In the genomic region with DNA sequence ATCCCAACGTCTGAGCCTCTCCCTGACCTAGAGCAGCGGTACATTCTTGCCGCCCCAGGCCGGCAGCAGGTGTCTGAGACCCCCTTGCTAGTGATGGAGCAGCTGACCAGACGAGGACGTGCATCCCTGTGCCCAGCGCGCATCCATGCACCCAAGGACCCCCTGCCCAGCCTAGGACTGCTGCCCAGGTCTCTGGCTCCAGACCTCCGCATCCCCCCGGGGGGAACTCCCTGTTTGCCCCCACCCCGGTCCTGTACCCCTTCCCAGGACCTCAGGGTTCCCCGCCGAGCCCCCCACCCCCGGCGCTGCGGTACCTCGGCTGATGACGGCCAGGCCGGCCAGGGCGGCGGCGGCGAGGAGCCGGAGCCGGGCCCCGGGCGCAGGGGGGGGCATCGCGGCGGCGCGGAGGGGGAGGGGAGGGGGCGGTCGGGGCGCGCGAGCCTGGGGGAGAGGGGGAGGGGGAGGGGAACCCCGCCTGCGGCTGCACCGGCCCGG, we compare ENCODE assay signal across 9 mouse cellular contexts. TPM values are rescaled to one million over a fixed set of nuclear protein-coding genes. Genes with fewer than 3 reads are reported as not detected.
DNase-seq lines count a peak whose midpoint lies in the region; ATAC-seq and TF ChIP-seq lines count a peak whose summit lies in the region.
"Had no signal": no experiment of that assay in that cellular context is flagged by ENCODE, and none has a peak within 500 bp of the region (broad histone marks: within the 10 kb centered on the region; RNA-seq: fewer than 3 reads in every experiment).

Iglon5 (minus strand) TSS at position 445 of the 495 bp plus-strand sequence.

- peak within 1 kb of the TSS; percentile 73 for H3K4me3 ChIP-seq in left cerebral cortex, adult 2 months
- H3K4me3 ChIP-seq in embryonic facial prominence, embryonic 13.5 days, result peak within 1 kb of the TSS; percentile 59
- H3K4me3 ChIP-seq in myocyte, result no peak within 1 kb of the TSS
- H3K4me3 ChIP-seq: megakaryocyte, embryonic 14.5 days had no signal

- no peak for TF ChIP-seq POLR2A in myocyte (IDR thresholded peaks at IDR 0.05; ENCODE audit: insufficient read length, low read depth)

- H3K4me1 ChIP-seq in embryonic facial prominence, embryonic 13.5 days, result peaks cover 5% of the 10 kb centered on the region; the same call in 1 of the 2 replicates
- H3K4me1 ChIP-seq: megakaryocyte, embryonic 14.5 days had no signal

- H3K79me2 ChIP-seq in myocyte (ENCODE audit: control insufficient read depth, insufficient read depth), result no peaks in the 10 kb centered on the region

- no peaks in the 10 kb centered on the region for H3K9me3 ChIP-seq in embryonic facial prominence, embryonic 13.5 days

- peak in 1 of 2 experiments; percentile 40 for DNase-seq in left cerebral cortex, adult 2 months (ENCODE audit: extremely low spot score in 1 of 2, low spot score in 2 of 2)
- no peak for DNase-seq in left cerebral cortex, adult 9 months (ENCODE audit: low spot score in 2 of 2)
- peak in 1 of 2 experiments; percentile 39 for DNase-seq in layer of hippocampus, postnatal 14 days (ENCODE audit: low spot score in 2 of 2)
- DNase-seq in thymus, adult 18-20 months, result no peak
- DNase-seq in gastrocnemius, postnatal 14 days, result no peak
- DNase-seq in T-cell, adult 2 months (ENCODE audit: low spot score), result no peak

- H3K27me3 ChIP-seq in embryonic facial prominence, embryonic 13.5 days, result 0 out of 2 replicates have a peak, but pooled peaks cover under 1% of the 10 kb centered on the region
- H3K27me3 ChIP-seq in myocyte (ENCODE audit: control insufficient read depth, insufficient read depth, insufficient read length), result peaks cover 8% of the 10 kb centered on the region

- WGBS in embryonic facial prominence, embryonic 13.5 days, result under 1% methylated on average over 17 of the region's 41 CpGs

- peak within 1 kb of the TSS; percentile 94 for H3K27ac ChIP-seq in left cerebral cortex, adult 2 months
- H3K27ac ChIP-seq in embryonic facial prominence, embryonic 13.5 days, result no peak within 1 kb of the TSS

- H3K36me3 ChIP-seq in embryonic facial prominence, embryonic 13.5 days, result no peaks in the 10 kb centered on the region
- no peaks in the 10 kb centered on the region for H3K36me3 ChIP-seq in myocyte (ENCODE audit: control insufficient read depth, insufficient read depth)

- intact Hi-C loops in left cerebral cortex, adult 2 months (cut with DNase I), result loop anchor here (5.0 kb wide), 2 partner anchors 47 to 177 kb away; partner anchors contain the start of genes Cldnd2, Etfb, Gm45233 and Zfp715
- intact Hi-C loops in gastrocnemius, postnatal 14 days (cut with DNase I; ENCODE audit: low total_unique reads), result no loop called here

- peak within 1 kb of the TSS; percentile 80 for H3K9ac ChIP-seq in embryonic facial prominence, embryonic 13.5 days

- no peak within 1 kb of the TSS for H3ac ChIP-seq in myocyte (ENCODE audit: control insufficient read depth, insufficient read length)

- peak within 1 kb of the TSS; percentile 76 for H3K4me2 ChIP-seq in embryonic facial prominence, embryonic 13.5 days
- H3K4me2 ChIP-seq in myocyte (ENCODE audit: low read depth), result peak within 1 kb of the TSS; percentile 61

- 0 out of 2 replicates have a peak, but pooled peaks have one; percentile 18 for ATAC-seq in embryonic facial prominence, embryonic 13.5 days (ENCODE audit: insufficient number of reproducible peaks, insufficient read depth, low FRiP score, low TSS enrichment, low read depth)

- no peak for TF ChIP-seq CTCF in left cerebral cortex, adult 2 months (IDR thresholded peaks at IDR 0.05)

TF ChIP-seq in myocyte, 11 proteins besides CTCF, POLR2A, EP300 and RAD21:
- no peak for TF ChIP-seq SRF (IDR thresholded peaks at IDR 0.05; ENCODE audit: control insufficient read depth, insufficient read length, low read depth)
- TF ChIP-seq E2F4 (IDR thresholded peaks at IDR 0.05; ENCODE audit: insufficient read depth), result no peak
- no peak for TF ChIP-seq MYOD1 (IDR thresholded peaks at IDR 0.05; ENCODE audit: control insufficient read depth in 1 of 3, insufficient read length in 2 of 3, low read depth in 2 of 3)
- TF ChIP-seq CEBPB (IDR thresholded peaks at IDR 0.05; ENCODE audit: insufficient read depth, poor library complexity, severe bottlenecking), result no peak
- no peak for TF ChIP-seq MYOG (IDR thresholded peaks at IDR 0.05; ENCODE audit: control insufficient read depth in 1 of 3, insufficient read depth in 1 of 3, insufficient read length in 2 of 3, low read depth in 2 of 3)
- TF ChIP-seq USF1 (IDR thresholded peaks at IDR 0.05; ENCODE audit: low read depth), result no peak
- TF ChIP-seq MAX (IDR thresholded peaks at IDR 0.05; ENCODE audit: low read depth), result no peak
- no peak for TF ChIP-seq REST (IDR thresholded peaks at IDR 0.05; ENCODE audit: insufficient read depth, insufficient read length)
- TF ChIP-seq POLR2AphosphoS2 (IDR thresholded peaks at IDR 0.05; ENCODE audit: insufficient read length, low read depth), result no peak
- no peak for TF ChIP-seq TCF12 (IDR thresholded peaks at IDR 0.05; ENCODE audit: insufficient read depth, poor library complexity, severe bottlenecking)
- no peak for TF ChIP-seq TCF3 (IDR thresholded peaks at IDR 0.05; ENCODE audit: insufficient read length, low read depth)

RNA-seq across cellular contexts. Expression of gene Iglon5, which starts in this region (rescaled TPM):
- 10 to 100 TPM; 24.4 to 27.3 TPM for total RNA-seq in left cerebral cortex, adult 2 months (2021)
- polyA plus RNA-seq in embryonic facial prominence, embryonic 13.5 days (2015; fragmentation: Nextera tagmentation; extraction: Ambion mirVana), result 1.6 and 1.8 TPM in 2 replicates
- 10 to 100 TPM; 43.2 to 45.0 TPM for total RNA-seq in layer of hippocampus, postnatal 14 days (2021)
- polyA plus RNA-seq in myocyte (2012; fragmentation: generic; extraction: Trizol), result 4.9 TPM
- under 1 TPM; 0.27 to 0.70 TPM for total RNA-seq in gastrocnemius, postnatal 14 days (2021)

Comparison
In these comparisons a context has a peak if more than half of its experiments do, and no peak if none do; other contexts are left out.
1. RNA of gene Iglon5 (total RNA-seq): 43.2 to 45.0 TPM in layer of hippocampus, postnatal 14 days and 24.4 to 27.3 TPM in left cerebral cortex, adult 2 months; 0.27 to 0.70 TPM in gastrocnemius, postnatal 14 days; every median in the first group is over 10 times any median in the second.